ENCODE assay signal across 12 mouse cellular contexts in the genomic region with DNA sequence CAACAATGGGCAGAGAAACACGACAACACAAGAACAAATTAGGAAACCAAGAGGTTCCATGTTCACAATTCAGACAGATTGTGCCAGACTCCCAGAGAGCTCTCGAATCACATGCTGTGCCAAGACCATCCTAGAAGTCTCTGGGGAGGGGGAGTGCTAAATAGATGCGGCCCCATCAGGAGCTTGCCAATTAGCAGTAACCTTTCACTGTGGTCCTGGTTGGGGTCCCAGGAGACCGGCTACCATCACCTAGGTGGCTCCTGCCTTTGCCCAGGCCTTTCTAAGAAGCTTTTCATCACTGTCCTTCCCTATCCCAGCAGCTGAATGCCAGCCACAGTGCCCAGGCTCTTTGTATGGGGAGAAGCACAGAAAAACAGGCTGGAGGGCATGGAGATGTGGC. TPM values are rescaled to one million over a fixed set of nuclear protein-coding genes. Genes with fewer than 3 reads are reported as not detected.
DNase-seq lines count a peak whose midpoint lies in the region; ATAC-seq lines count a peak whose summit lies in the region.
"Had no signal": no experiment of that assay in that cellular context is flagged by ENCODE, and none has a peak within 500 bp of the region (broad histone marks: within the 10 kb centered on the region; RNA-seq: fewer than 3 reads in every experiment).

No protein-coding gene starts in this region.

- H3K4me3 ChIP-seq in neural tube, embryonic 11.5 days (ENCODE audit: low read depth, low read length), result no peak overlapping the region
- H3K4me3 ChIP-seq in liver, embryonic 15.5 days (replicated peaks), result no peak overlapping the region

- 60% methylated on average over 4 of the region's 4 CpGs for WGBS in neural tube, embryonic 11.5 days
- 60% methylated on average over 4 of the region's 4 CpGs for WGBS in liver, embryonic 15.5 days (ENCODE audit: insufficient replicate concordance)

- H3K9ac ChIP-seq in neural tube, embryonic 11.5 days (ENCODE audit: low read length), result peak overlapping the region; percentile 39; the same call in 1 of the 2 replicates
- peak overlapping the region; percentile 46; the same call in 1 of the 2 replicates for H3K9ac ChIP-seq in liver, embryonic 15.5 days

- no peak overlapping the region for H3K4me2 ChIP-seq in neural tube, embryonic 11.5 days (ENCODE audit: low read depth)
- H3K4me2 ChIP-seq in liver, embryonic 15.5 days, result peak overlapping the region; percentile 61

- intact Hi-C loops in left cerebral cortex, postnatal 14 days (cut with DNase I), result no loop called here

- peak; percentile 53 for DNase-seq in cerebellum, adult 9-11 months
- no peak for DNase-seq in cerebellum, adult 11-12 months
- no peak for DNase-seq in neural tube, embryonic 11.5 days (ENCODE audit: low spot score)
- no peak for DNase-seq in neural tube, embryonic 10.5 days (ENCODE audit: extremely low spot score, low spot score)
- DNase-seq in gastrocnemius, postnatal 25 days, result no peak
- no peak for DNase-seq in urinary bladder, postnatal 36 days (ENCODE audit: low spot score in 2 of 2)
- no peak for DNase-seq in left cerebral cortex, postnatal 14 days (ENCODE audit: low spot score in 2 of 2)

- no peak for ATAC-seq in neural tube, embryonic 11.5 days (ENCODE audit: insufficient read depth, low FRiP score, low TSS enrichment)
- no peak for ATAC-seq in liver, embryonic 15.5 days (ENCODE audit: insufficient read depth)

- H3K27me3 ChIP-seq in neural tube, embryonic 11.5 days (ENCODE audit: control insufficient read depth, insufficient read depth, low read length), result no peaks in the 10 kb centered on the region
- no peaks in the 10 kb centered on the region for H3K27me3 ChIP-seq in liver, embryonic 15.5 days

- no peaks in the 10 kb centered on the region for H3K9me3 ChIP-seq in neural tube, embryonic 11.5 days (ENCODE audit: control insufficient read depth, low read length)
- H3K9me3 ChIP-seq in liver, embryonic 15.5 days (replicated peaks), result no peaks in the 10 kb centered on the region

- peak overlapping the region; percentile 75; the same call in 1 of the 2 replicates for H3K27ac ChIP-seq in neural tube, embryonic 11.5 days (ENCODE audit: low read depth, low read length)
- peak overlapping the region; percentile 76 for H3K27ac ChIP-seq in liver, embryonic 15.5 days (replicated peaks)

- H3K36me3 ChIP-seq in neural tube, embryonic 11.5 days (ENCODE audit: control insufficient read depth, insufficient read depth, low read length), result no peaks in the 10 kb centered on the region
- H3K36me3 ChIP-seq in liver, embryonic 15.5 days (replicated peaks), result 0 out of 2 replicates have a peak, but pooled peaks cover 12% of the 10 kb centered on the region

- peaks cover 16% of the 10 kb centered on the region for H3K4me1 ChIP-seq in neural tube, embryonic 11.5 days (ENCODE audit: control insufficient read depth, insufficient read depth, low read length)
- H3K4me1 ChIP-seq in liver, embryonic 15.5 days (replicated peaks), result peaks cover 69% of the 10 kb centered on the region

RNA-seq across cellular contexts. Expression of gene 4930404H24Rik, which starts 8.5 kb away (rescaled TPM):
- not detected in 2 replicates for polyA plus RNA-seq in neural tube, embryonic 11.5 days (2014; fragmentation: Nextera tagmentation; extraction: Ambion mirVana)
- not detected in 2 replicates for polyA plus RNA-seq in liver, embryonic 15.5 days (2015; fragmentation: Nextera tagmentation; extraction: Ambion mirVana)
- not detected for total RNA-seq in gastrocnemius, postnatal 25 days (2021)
- total RNA-seq in left cerebral cortex, postnatal 14 days (2021), result 1 to 10 TPM in 1 of 2 experiments, not detected in 1; 1.4 TPM
- total RNA-seq: adrenal gland, postnatal 10 days; neutrophil, adult 5-6 weeks had no signal
- polyA plus RNA-seq: intestine, embryonic 14.5 days; lung, embryonic 16.5 days had no signal

RNA-seq across cellular contexts. Expression of gene Nol4l, which starts 45.7 kb away (rescaled TPM):
- polyA plus RNA-seq in neural tube, embryonic 11.5 days (2014; fragmentation: Nextera tagmentation; extraction: Ambion mirVana), result 32.1 and 37.5 TPM in 2 replicates
- polyA plus RNA-seq in liver, embryonic 15.5 days (2015; fragmentation: Nextera tagmentation; extraction: Ambion mirVana), result 4.7 and 4.9 TPM in 2 replicates
- 1 to 10 TPM; 1.4 to 1.6 TPM for total RNA-seq in gastrocnemius, postnatal 25 days (2021)
- 10 to 100 TPM; 44.8 to 46.8 TPM for total RNA-seq in left cerebral cortex, postnatal 14 days (2021)

Comparison
In these comparisons a context has a peak if more than half of its experiments do, and no peak if none do; other contexts are left out.
1. RNA of gene Nol4l, which starts 45.7 kb away (total RNA-seq): 44.8 to 46.8 TPM in left cerebral cortex, postnatal 14 days; 1.4 to 1.6 TPM in gastrocnemius, postnatal 25 days; every median in the first group is over 10 times any median in the second.